Mouse (Mus musculus): ENCODE measurements around the gene Twf2.

GRCm38 (mm10) chr9:106160426-106160825 lies 42.5 kb upstream of the Twf2 start:
- TF ChIP-seq POLR2A (IDR thresholded peaks at IDR 0.05; ENCODE audit: extremely low read depth, insufficient read depth, low read length) (no peak), CTCF (IDR thresholded peaks at IDR 0.05; ENCODE audit: low read depth, low read length) (no peak)

Measured in liver, adult 2 months (tissue).